Mouse (Mus musculus): Measurements from ENCODE around the gene Srsf5.
"Not testable (repeated sequence)": the region's sequence is repeated elsewhere in the genome, so short reads cannot be mapped to it uniquely, and the experiment has no call there.

The Srsf5 gene

DNA sequence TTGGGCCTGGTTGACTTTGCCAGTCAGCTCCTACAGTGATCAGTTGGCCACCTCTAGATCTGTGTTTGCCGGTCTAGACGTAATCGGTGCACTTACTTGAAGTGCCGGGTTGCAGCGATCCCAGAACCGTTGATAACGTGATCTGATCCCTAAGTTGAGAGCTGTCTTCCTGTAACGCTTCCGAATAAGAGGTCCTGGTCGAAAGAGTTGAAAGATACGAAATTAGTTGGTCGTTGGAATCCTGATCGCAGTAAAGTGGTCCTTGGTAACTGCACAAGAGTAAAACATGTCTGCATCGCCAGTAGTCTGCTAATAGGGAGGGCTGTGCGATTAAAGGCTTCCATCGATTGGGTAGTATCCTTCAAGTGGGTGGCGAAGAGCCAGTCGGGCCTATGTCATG, 2.9 kb downstream of the Srsf5 start:
- DNase-seq (ENCODE audit: low read depth, low spot score) = no peak

DNA sequence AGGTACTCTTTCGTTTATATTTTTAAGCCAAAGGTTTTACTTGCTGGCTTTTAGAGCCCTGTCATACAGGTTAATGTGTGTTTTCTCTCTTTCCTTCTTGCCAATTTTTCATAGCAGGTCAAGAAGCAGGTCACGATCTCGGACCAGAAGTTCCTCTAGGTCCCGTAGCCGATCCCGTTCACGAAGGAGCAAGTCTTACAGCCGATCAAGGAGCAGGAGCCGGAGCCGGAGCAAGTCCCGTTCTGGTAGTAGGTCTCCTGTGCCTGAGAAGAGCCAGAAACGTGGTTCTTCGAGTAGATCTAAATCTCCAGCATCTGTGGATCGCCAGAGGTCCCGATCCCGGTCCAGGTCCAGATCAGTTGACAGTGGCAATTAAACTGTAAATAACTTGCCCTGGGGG, 4.3 kb downstream of the Srsf5 start:
- DNase-seq (ENCODE audit: low read depth, low spot score) = not testable (repeated sequence)

DNA sequence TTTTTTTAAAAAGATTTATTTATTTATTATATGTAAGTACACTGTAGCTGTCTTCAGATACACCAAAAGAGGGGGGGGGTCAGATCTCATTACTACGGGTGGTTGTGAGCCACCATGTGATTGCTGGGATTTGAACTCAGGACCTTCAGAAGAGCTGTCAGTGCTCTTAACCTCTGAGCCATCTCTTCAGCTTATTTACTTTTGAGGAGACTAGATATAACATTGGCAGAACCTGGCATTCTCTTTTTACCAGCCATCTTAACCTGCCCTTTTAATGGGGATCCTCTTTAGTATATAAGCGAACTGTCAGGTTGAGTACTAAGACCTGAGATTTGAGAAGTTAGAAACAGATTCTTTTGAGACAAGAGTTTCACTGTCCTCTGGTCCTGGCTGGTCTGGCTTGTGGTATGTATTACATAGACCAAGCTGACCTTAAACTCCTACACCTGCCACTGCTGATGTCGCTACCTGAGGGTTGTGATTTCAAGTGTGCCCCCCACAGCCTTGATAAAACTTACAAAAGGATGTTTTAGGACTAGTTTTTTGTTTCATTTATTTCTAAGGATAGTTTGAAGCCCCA, 6.4 kb downstream of the Srsf5 start:
- no peak for DNase-seq (ENCODE audit: low read depth, low spot score)

DNA sequence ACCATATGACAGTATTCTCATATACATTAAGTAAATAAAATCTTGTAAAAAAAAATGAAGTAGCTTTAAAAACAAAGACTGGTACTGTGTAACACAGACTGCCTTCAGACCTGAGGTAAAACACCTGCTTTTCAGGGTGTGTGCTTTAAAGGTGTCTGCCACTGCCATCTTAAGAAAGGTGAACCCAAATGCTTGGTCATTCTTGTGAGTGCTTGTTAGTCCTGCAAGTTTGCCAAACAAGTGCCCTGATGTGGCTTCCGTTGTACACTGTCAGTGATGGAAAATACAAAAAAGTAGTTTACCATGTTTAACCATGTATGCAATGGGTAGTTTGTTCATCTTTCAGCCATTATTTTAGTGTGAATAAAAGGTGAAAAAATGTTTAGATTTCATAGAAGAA, 7.2 kb downstream of the Srsf5 start:
- DNase-seq (ENCODE audit: low read depth, low spot score) = no peak

DNA sequence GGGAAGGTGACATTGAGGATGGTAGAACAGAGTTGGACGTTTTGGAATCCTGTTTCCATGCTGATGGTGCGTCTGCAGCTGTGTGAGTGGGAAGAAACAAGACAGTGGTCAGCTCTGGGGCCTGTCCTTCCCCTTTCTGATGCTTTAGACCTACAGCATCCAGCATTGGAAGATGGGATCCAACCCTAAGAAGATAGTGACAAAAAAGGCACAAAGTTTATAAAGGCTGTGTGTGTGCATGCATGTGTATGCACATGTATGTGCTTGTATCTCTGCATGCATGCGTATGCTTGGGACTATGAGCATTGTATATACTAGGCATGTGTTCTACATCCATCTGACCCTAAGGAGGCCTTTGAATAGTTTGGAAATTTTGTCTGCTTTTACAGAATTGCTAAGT, 10.7 kb downstream of the Srsf5 start:
- DNase-seq (ENCODE audit: low read depth, low spot score) = no peak

DNA sequence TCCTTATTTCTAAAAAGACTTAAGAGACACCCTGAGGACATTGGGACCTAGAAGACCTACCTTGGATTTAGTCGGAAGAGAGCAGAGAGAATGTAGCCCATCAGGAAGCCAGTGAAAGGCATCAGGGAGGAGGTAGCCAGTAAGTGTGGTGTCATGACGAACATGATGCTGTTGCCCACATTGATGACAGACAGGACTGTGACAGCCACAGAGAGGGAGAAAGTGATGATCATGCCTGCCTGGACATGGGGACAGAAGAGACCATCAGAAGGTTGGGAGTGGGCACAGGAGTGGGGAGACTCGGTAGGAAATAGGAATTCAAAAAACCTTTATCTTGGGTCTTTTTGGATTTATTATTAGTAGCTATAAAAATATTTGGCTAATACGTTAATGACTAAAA, 12.7 kb downstream of the Srsf5 start:
- DNase-seq (ENCODE audit: low read depth, low spot score) = no peak

DNA sequence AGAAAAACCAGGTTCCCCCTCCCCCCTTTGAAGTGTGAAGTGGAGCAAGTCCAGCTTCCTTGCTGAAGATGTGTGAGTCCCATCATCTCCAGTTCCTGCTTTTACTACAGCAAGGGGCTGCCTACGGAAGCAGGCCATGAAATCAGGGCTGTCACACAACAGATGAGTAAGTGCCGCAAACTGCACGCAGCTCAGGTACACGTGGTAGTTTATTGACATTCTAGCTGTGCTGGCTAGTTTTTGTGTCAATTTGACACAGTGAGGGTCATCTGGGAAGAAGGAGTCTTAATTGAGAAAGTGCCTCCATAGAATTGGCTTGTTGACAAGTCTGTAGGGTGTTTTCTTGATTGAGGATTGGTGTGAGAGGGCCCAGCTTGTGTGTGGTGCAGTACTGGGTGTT, 17.3 kb downstream of the Srsf5 start:
- no peak for DNase-seq (ENCODE audit: low read depth, low spot score)

DNA sequence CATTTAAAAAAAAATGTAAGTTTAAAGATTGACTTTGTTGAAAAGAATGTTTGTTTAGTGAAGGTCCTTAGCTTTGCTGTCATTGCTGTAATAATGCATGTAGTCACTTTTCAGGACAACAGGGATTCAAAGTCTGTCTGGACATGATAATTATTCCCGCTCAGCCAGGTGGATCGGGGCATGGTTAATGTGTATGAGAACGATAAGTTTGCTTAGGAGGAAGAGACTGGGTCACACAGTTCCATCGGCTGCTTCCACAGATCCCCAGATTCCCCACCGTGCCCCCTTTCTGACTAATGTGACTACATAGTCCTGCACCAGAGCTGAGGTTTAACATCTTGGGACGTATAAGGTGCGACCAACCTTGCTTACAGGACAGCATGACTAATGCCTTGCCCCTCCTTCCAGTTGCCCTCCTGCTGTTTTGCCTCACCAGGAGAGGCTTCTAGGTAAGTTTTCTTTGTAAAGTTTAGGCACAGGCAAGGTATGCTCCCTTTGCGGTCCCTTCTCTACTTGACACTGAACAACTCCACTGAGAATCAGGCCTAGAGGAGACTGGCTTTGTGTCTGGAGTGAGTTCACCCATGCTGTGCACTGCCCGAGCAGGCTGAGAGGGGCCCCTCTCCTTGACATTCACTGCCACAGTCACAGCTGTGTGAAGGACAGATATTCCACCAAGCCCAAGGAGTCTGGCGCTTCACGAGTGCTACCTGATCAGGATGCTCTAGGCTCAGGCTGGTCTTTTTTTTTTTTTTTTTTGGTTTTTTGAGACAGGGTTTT, 20.9 kb downstream of the Srsf5 start:
- no peak for DNase-seq (ENCODE audit: low read depth, low spot score)

DNA sequence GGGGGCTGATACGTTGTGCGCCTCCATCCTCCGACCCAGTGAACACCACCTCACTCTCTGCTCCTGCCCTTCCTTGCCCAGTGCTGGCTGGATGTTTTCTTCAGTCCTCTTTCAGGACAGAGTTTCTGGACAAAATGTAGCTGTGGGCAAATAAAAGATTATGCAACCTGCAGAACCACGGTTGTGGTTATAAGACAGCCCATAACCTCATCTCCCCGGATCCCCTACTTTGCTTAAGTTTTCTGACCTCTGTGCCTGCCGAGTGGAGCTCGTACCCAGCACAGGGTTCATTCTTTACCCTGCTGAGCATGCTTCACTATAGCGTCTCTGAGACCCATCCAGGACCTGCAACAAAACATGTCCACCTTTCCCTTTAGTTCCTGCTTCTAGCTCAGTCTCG, 22.6 kb downstream of the Srsf5 start:
- no peak for DNase-seq (ENCODE audit: low read depth, low spot score)

DNA sequence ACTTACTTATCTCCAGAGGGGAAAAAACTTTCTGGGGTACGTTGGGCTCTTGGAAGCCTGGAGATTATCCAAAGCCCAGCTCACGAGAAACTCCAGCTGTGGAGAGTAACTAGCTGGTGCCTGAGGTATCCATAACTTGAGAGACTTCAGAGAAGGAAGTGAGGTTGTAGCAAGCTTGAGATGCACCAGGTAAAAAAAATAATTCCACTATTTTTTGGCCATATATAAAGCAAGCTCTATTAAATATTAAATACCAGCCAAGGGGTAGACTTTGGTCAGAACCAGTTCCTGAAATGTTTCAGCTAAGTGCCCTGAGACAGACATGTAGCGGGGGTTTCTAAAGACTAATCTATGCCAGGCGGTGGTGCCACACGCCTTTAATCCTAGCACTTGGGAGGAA, 23.3 kb downstream of the Srsf5 start, which contains the start of gene Slc10a1:
Slc10a1 (minus strand) TSS at position 101 of the 400 bp plus-strand sequence.
- no peak for DNase-seq (ENCODE audit: low read depth, low spot score)

DNA sequence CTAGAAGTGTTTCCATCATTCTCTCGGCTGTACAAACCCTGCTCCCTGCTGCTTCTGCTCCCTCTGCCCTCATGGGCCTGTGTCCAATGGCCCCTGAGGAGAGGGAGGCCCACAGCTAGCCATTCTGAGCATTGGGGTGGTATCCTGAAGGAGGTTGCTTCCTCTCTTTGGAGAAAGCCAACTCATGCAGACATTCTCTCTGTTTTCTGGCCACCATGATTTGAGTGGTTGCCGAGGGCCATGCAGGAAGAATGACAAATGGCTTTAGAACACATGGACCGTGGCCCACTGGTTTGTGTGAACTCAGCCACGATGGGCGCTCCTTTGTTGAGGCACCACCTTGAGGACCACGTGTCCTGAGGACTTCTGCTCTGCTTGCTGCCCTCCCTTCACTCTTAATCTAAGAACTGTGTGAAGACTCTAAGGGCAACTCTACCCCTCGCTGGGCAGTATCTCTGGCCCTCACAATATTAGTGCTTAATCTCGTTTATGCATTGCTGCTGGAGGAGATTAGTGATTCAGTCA, 24.9 kb downstream of the Srsf5 start:
- no peak for DNase-seq (ENCODE audit: low read depth, low spot score)

DNA sequence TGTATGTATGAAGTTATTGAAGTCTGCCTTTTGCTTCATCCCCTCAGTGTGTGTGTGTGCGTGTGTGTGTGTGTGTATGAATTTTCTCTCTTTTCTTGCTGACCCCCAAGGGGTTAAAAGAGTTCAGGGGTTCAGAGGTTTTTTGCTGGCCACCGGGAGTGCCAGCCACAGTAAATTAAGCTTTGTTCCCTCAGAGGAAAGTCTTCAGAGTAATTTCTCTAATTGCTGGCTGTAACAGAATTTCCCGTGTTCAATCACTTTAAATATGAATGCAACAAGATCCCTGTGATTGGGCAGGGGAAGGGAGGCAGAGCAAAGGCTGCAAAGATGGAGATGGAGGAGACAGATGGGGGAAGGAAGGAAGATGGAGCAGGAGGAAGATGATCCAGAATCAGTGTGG, 26.5 kb downstream of the Srsf5 start:
- no peak for DNase-seq (ENCODE audit: low read depth, low spot score)

DNA sequence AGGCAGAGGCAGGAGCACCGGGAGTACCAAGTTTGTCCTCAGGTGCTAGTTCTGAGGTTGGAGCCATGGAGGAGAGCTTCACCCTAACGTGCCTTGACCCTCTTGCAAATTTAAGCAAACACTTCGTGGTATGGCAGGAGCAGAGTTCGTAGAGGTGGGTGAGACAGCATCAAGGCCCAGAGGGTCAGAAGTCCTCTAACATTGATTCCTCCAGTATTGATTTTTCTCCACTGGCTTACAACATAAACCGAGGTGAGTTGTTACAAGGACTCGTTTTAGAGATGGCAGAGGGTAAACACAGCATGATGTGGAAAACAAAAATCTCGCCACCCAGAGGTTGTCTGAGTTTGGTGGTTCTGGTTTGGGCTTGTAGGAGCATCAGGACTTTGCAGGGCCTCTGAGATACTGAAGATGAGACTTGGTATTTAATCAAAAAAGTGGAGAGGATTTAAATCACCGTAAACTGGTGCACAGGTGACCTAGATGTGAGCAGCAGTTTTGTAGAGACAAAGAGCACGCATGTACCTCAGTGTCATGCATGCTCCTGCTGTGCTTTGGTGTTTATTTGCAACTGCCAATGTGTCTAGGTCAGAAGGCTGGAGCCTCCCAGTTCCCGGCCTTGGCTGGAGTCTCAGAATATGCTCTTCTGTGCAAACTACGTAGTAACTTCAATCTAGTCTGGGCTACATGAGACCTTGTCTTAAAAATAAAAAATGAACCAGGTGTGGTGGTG, 30.8 kb downstream of the Srsf5 start:
- DNase-seq (ENCODE audit: low read depth, low spot score) = no peak

DNA sequence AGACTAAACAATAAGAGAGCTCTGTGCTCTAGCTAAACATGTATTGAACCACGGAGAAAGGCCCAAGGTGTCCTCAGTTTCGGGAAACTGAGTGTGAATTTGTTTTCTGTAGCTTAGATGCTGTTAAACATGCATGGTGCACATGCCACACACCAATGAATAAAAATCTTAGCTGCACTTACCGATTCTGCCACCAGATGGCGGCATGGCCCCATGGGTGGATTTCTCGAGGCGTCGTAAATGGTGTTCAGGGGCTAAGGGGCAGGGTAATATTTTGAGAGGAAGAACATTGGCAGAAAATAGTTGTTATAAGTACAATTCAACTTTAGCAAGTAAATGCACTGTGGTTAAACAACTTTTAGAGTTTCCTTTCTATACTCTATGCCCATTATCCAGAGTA, 37.0 kb downstream of the Srsf5 start:
- DNase-seq (ENCODE audit: low read depth, low spot score) = no peak

DNA sequence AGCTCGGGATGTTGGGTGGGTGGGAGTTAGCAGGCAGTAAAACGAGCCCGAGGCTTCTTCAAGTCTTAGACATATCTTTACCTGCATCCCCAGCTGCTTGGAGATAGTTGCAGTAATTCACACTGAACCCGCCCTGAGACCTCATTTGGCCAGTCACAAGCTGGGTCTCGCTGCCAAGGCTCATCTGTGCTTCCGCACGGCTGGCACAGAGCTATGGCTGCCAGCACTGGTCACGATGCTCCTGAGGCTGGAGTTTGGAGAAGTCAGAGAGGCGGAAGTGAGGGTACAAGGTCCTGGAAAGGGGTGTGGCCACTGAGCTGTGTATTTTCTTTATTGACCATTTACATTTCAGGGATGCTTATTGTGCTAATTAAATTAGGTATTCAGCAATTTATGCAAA, 38.4 kb downstream of the Srsf5 start:
- DNase-seq (ENCODE audit: low read depth, low spot score) = no peak

DNA sequence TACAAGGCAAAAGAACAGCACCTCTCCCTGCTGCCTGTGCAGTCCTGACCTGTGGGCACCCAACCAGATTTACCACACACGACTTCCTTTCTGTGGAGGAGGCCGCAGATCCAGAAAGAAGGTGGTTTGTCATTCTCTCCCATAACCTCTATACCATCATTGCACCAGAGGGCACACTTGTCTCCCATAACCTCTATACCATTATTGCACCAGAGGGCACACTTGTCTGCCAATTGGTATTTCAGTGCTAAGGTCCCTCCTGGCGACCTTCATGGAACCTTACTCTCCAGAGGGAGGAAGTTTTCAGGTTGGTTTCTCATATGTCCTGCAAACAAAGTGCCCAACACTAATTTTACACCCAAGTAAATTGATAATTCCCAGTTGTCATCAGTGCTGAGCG, 41.3 kb downstream of the Srsf5 start:
- no peak for DNase-seq (ENCODE audit: low read depth, low spot score)

DNA sequence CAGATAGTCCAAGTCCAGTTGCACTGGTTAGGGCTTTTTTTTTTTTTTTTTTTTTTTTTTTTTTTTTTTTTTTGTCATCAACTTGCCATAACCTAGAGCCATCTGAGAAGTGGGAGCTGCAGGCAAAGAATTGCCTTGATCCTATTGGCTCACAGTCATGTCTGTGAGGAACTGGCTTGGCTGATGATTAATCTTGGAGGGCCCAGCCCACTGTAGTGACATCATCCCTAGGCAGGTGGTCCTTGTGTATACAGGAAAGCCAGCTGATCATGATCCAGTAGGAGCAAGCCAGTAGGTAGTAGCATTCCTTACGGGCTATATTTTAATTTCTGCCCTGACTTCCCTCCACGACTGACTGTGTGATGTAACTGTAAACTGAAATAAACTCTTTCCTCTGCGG, 43.0 kb downstream of the Srsf5 start:
- DNase-seq (ENCODE audit: low read depth, low spot score) = no peak

DNA sequence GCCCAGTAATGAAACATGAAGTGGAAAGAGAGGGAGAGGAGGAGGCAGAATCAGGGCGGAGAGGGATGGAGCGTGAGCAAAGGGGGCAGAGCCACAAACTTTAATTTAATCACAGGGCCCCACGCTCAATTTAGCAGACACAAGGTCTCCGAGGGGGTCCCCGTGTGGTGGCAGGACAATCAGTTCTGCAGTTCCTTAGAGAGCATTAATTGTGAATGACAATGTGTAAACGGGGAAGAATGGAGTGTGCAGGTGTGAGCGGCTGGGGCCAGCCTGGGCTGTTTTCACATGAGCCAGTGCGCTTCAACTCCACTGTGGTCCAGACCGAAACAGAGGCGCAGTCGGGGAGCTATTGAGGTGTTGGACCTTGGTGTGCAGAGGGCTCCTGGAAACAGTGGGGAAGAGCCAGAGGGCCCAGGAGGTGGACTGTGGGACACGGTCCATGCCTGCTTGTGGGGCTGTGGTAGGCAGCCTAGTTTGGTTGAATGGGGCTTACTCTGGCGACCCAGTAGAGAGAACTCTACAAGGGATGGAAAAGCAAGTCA, 45.7 kb downstream of the Srsf5 start:
- DNase-seq (ENCODE audit: low read depth, low spot score) = no peak

DNA sequence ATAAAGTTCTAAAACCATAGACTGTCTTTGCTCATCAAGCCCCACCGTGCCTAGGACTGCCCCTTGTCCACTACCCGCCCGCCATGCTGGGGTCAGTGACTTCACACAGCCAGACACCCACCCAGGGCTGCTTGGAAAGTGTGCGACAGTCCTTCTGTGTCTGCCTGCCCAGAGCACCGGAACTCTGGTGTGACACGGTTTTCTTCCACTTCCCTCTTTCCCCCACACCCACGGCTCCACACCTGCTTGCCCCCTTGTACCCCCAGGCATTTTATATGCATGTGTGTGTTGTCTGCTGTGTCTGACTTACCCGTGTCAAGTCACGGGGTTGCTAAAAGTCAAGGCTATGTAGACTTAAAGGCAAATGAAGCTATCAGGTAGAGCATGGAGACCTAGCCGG, 46.5 kb downstream of the Srsf5 start:
- DNase-seq (ENCODE audit: low read depth, low spot score) = no peak

DNA sequence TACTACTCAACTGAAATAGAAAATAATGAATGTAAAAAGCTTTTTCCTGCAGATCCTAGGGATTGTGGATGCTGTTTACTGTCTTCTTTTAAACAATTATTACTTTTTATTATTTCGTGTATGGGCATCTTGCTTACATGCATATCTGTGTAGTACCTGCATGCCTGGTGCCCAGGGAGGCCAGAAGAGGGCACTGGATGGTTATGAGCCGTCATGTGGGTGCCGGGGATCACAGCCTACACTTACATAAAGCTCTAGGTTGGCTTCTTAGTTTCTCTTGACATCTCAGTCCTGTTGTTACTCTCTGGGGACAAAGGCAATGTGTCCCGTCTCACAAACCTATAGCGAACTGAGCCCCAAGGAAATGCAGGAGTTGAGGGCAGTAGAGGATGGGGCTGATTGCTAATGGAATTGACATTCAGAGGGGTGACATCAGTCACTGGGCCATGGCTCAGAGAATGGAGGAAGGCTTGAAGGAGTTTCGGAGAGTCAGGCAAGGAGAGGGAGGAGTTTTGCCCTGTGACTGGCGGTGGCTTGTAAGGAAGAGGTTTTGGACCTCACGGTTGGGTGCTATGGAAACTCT, 47.3 kb downstream of the Srsf5 start:
- no peak for DNase-seq (ENCODE audit: low read depth, low spot score)

DNA sequence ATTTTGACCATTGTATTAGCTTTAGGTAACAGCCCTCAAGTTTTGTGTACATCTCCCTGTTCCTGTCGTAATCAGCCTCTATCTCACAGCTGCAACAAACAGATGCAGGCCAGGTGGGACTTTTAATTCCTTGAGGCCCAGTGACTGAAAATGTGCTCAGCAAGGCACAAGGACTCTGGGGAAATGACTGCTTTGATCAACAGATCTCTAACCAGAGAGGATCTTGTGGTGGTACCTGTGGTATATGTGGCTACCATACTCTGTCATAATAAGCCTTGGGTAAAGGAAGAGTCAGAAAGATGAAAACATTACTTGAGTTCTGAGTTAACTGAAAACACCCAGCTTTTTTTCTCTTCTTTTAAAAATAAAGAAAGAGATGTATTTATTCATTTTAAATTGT, 48.5 kb downstream of the Srsf5 start:
- no peak for DNase-seq (ENCODE audit: low read depth, low spot score)

DNA sequence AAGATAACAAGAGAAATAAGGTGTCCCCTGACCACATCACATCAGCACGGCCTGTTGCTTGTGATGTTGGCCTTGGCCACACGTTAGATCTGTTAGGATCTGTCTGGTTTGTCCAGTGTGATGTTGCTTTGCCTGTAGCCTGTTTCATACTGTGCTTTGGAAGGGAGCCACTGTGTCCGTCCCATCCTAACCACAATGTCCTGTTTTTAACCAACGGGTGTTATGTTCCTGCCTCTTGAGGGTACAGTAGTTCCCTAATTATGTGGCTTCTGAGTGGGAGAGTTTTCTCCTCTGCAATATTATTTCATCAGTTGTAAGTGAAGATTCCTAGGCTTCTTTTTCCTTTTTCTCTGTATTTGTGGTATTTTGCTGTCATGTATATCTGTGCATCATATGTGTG, 50.0 kb downstream of the Srsf5 start:
- no peak for DNase-seq (ENCODE audit: low read depth, low spot score)

Data from telencephalon, adult 2 months (tissue).